Mouse (Mus musculus): ENCODE data around the gene Fuk.
A peak's percentile ranks its signal among the peaks of the same experiment; 100 is the strongest.
"Not testable (repeated sequence)": the region's sequence is repeated elsewhere in the genome, so short reads cannot be mapped to it uniquely, and the experiment has no call there.

Gene Fuk

GRCm38 (mm10) chr8:110877862-110878261 is 24.4 kb downstream of the Fuk start:
- DNase-seq: no peak

GRCm38 (mm10) chr8:110870501-110870900 is 31.8 kb downstream of the Fuk start:
- no peak for DNase-seq

- not testable (repeated sequence) for DNase-seq
Measured at GRCm38 (mm10) chr8:110861347-110862025, 40.8 kb downstream of the Fuk start.

- peak in 1 of 2 experiments; percentile 41 for DNase-seq
Measured at GRCm38 (mm10) chr8:110859651-110860501, 42.4 kb downstream of the Fuk start.

- DNase-seq: peak in 1 of 2 experiments; percentile 11
Measured at GRCm38 (mm10) chr8:110856760-110857461, 45.4 kb downstream of the Fuk start.

GRCm38 (mm10) chr8:110856073-110856472 is 46.2 kb downstream of the Fuk start:
- DNase-seq: not testable (repeated sequence)

GRCm38 (mm10) chr8:110851186-110851585 is 51.1 kb downstream of the Fuk start:
- no peak for DNase-seq

GRCm38 (mm10) chr8:110847645-110848495 is 54.4 kb downstream of the Fuk start:
- no peak for DNase-seq

- no peak for DNase-seq
Measured at GRCm38 (mm10) chr8:110847171-110847549, 55.1 kb downstream of the Fuk start.

GRCm38 (mm10) chr8:110846405-110847170 is 55.7 kb downstream of the Fuk start, which contains the start of the genes Cog4 and Sf3b3:
Gene Cog4 (plus strand): TSS chr8:110846600.
Gene Sf3b3 (minus strand): TSS chr8:110846787.
- peak; percentile 84 to 90 for DNase-seq

GRCm38 (mm10) chr8:110845821-110846404 is 56.4 kb downstream of the Fuk start:
- no peak for DNase-seq

- no peak for DNase-seq
Measured at GRCm38 (mm10) chr8:110844941-110845340, 57.3 kb downstream of the Fuk start.

- DNase-seq: no peak
Measured at GRCm38 (mm10) chr8:110843207-110843606, 59.1 kb downstream of the Fuk start.

- DNase-seq: no peak
Measured at GRCm38 (mm10) chr8:110842012-110842574, 60.2 kb downstream of the Fuk start.
